13 mouse cellular contexts compared by ENCODE assay signal in genomic region chr10:12805826-12806225, GRCm38 (mm10).
"Had no signal": no experiment of that assay in that cellular context is flagged by ENCODE, and none has a peak within 500 bp of the region (broad histone marks: within the 10 kb centered on the region; RNA-seq: fewer than 3 reads in every experiment).

No protein-coding gene starts in this region.

- DNase-seq: kidney, adult 2 months; kidney, postnatal 14 days; lung, embryonic 14.5 days; lung, postnatal 10 days; midbrain, embryonic 14.5 days; right cerebral cortex, postnatal 25 days; thymus, postnatal 4 days had no signal

- H3K27ac ChIP-seq: kidney, embryonic 15.5 days; limb, embryonic 10.5 days; liver, embryonic 12.5 days; macrophage; neural tube, embryonic 13.5 days had no signal

- H3K36me3 ChIP-seq: kidney, embryonic 15.5 days; limb, embryonic 10.5 days; liver, embryonic 12.5 days; neural tube, embryonic 13.5 days had no signal

- H3K4me3 ChIP-seq: kidney, embryonic 15.5 days; limb, embryonic 10.5 days; liver, embryonic 12.5 days; myocyte; neural tube, embryonic 13.5 days had no signal

- ATAC-seq: liver, embryonic 12.5 days had no signal

- H3K4me2 ChIP-seq: kidney, embryonic 15.5 days; liver, embryonic 12.5 days; lung, embryonic 14.5 days; neural tube, embryonic 13.5 days had no signal

- H3K9ac ChIP-seq: kidney, embryonic 15.5 days; liver, embryonic 12.5 days; lung, embryonic 14.5 days; neural tube, embryonic 13.5 days had no signal

- H3K9me3 ChIP-seq: kidney, embryonic 15.5 days; limb, embryonic 10.5 days; liver, embryonic 12.5 days; neural tube, embryonic 13.5 days had no signal

- H3K27me3 ChIP-seq: kidney, embryonic 15.5 days; liver, embryonic 12.5 days; neural tube, embryonic 13.5 days had no signal
